Mouse (Mus musculus) B cell, adult 2 months (primary cell): ENCODE data around the gene Evi5.
A peak's percentile ranks its signal among the peaks of the same experiment; 100 is the strongest.

Experiments
- DNase-seq, 2 experiments: peaks; one replicate each; pipeline ENCODE4 v3.0.0; 2022

The Evi5 gene

DNA sequence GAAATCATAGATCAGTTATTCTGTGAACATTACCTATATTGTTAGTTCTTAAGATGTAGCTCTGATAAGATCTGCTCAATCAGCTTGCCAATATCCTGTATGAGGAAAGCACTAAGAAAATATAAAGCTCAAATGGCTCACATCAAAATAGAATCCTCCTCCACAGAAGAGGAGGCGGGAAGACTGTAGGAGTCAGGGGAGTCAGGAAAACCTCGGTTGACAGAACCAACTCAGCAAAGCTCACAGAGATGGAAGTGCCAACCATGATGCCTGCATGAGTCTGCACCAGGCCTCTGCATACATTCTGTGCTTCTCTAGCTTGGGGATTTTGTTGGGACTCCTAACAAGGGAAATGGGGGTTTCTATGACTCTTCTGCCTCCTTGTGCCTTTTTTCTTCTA, 73.7 kb downstream of the Evi5 start:
- DNase-seq = no peak

DNA sequence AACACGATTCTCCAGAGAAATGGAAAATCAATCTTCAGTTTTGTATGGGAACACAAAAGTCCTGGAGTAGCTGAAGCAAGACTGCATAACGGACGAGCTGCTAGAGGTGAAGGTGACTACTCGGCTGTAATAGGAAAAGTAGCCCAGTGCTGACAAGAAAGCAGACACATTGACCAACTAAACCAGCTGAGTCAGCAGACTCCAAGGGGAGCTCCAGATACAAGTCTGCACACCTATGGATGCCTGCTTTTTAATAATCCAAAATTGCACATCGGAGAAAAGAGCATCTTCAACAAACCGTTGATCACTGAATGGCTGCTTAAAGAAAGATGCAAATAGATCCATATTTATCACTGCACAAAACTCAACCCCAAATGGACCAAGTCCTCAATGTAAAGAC, 76.6 kb downstream of the Evi5 start:
- no peak for DNase-seq

DNA sequence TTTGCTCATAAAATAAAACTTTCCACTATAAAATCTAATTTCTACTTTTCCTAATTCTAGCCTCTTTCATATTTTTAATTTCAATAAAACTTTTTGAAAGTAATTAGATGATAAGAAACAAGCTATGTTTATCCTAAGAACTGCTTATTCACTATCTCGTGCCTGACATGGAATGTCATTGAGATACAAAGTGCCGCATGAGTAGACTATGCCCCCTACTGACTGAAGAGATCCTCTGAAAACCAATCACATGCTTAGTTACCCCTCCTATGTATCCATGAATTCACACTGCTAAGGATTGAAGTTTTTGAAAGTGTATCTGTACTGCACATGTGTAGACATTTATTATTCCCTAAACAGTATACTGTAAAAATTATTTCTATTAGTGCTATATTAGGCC, 81.0 kb downstream of the Evi5 start:
- peak in 1 of 2 experiments; percentile 5 for DNase-seq

DNA sequence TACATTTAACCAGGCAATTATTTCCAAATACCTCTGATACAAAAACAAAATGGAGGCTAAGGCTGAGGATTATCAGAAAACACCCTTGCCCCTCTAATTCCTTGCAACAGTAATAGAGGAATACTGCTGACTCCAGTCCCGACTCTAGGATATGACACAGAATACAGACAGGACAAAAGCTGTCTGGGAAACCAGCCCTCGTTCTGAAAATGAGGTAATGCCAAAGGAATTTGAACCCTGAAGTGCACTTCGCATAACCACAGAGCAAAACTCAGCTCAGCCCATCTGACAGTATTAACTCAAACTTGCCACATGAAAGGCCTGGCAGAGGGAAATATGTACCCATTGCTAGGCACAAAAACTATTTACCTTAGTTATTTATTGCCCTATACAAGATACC, 81.6 kb downstream of the Evi5 start:
- no peak for DNase-seq

DNA sequence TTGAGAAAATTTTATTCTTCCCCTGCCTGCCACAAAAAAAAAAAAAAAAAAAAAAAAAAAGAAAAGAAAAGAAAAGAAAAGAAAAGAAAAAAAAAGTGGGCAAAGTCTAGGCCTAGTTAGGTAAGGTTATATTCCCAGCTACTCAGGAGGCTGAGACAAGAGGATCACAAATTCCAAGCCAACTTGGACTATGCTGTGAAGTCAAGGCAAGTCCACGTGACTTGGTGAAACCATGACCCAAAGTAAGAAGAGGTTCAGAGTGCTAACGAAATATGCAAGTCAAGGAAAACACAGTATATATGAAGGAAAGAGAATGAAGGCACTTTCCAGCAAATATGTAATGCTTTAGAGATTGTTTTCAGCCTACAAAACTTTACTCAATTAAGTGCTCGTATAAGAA, 82.4 kb downstream of the Evi5 start:
- no peak for DNase-seq

DNA sequence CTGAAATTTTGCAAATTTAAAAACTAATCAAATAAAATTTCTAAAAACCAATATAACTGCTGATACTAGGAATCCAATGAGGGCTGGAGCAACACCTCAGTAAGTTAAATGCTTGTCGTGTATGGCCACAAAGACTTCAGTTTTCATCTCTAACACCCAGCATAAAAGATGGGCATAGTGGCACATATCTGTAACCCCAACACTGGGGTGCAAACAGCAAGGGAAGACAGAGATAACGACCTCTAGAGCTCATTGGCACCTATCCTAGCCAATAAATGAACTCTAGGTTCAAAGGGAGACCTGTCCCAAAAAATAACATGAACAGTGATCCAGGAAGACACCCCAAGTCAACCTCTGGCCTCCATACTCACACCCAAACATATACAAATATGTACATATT, 82.9 kb downstream of the Evi5 start:
- DNase-seq = no peak

DNA sequence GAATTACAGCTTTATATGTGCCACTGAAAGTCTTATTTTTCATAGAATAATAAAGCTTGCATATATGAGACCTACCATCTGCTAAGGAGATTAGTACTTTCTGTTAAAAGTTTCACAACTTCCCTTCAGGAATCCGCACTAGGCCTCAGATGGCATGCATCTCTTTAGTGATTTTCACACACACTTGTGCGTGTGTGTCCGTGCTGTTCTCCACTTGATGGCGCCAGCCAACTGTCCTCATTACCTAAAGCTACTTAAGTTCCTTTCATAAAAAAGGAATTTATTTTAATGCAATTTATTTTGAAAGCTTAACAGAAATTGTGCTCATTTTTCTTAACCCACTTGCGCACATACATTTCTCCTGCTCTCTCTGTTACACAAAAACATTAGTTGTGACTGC, 85.4 kb downstream of the Evi5 start:
- peak; percentile 14 to 20 for DNase-seq

DNA sequence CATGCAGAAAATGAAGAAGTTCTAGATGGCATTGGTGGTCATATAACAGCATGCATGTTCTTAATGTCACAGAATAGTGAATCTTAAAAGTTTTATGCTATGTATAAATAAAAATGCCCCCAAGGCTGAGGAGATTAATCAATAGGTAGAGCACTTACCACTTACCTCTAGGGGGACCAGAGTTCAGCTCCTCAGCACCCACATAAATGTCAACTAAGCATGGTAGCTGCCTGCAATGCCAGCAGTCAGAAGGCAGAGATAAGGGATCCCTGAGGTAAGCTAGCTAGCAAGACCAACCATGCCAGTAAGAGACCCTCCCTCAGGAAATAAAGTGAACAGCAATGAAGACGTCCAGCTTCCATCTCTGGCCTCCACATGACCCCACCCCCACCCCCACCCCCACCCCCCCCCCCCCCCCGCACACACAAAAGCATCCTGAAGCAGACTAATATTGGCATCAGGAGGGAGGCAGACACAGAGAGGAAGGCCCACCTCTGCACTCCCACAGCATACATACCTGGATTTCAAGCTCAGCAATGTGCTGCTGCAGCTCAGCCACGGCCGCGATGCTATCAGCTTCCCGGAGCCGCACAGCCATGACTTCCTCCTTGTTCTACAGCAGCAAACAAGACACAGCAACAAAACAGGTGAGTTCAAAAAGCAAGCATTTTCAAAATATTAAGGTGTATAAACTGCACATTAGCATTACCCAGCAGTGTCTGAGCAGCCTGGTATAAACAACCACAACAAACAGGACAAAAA, 87.0 kb downstream of the Evi5 start:
- DNase-seq = no peak

DNA sequence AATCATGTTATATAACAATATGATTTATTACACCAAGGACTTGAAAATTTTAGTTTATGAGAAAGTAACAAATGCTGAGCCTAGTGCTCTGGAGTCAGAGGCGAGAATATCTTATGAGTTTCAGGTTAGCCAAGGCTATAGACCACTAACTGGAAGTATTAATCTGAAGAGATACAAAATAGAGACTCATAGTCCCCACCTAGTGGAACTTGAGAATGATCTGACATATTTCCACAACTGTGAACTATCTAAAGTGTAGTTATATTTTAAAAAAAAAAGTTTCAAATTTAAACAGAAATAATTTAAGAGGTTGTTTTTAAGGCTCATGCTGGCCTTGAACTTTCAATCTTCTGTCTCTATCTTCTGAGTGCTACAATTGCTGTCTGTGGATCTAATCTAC, 92.5 kb downstream of the Evi5 start:
- DNase-seq = no peak

DNA sequence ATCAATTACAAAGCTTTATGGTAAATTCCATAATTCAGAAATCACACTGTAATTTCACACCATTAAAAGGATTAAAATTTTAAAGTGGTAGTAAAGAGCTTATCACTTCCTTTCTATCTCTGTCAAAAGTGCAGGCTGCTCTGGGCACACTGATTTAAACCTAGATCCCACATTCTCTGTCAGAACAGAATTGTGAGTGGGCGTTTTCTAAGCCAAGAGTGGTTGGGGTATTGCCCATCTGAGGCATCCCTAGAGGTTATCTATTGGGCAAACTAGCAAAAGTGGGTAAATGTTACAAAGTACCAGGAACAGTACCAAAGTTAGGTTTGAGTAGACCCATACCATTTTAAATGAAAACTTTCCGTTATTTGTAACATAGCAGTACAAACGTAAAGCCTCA, 96.1 kb downstream of the Evi5 start:
- DNase-seq = no peak

DNA sequence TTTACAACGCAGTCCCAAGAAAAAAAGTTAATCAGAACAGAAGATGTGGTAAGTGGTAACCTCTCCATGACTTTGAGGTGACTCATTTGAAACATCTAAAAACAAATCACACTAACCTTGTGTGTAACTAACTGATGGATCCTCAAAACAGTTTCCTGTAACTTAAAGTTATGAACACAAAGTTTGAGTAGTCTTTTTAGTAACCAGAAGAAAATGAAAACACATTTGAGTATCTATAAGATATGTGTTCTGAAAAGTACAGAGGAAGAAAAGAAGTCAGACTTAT, 97.4 kb downstream of the Evi5 start:
- DNase-seq = no peak

DNA sequence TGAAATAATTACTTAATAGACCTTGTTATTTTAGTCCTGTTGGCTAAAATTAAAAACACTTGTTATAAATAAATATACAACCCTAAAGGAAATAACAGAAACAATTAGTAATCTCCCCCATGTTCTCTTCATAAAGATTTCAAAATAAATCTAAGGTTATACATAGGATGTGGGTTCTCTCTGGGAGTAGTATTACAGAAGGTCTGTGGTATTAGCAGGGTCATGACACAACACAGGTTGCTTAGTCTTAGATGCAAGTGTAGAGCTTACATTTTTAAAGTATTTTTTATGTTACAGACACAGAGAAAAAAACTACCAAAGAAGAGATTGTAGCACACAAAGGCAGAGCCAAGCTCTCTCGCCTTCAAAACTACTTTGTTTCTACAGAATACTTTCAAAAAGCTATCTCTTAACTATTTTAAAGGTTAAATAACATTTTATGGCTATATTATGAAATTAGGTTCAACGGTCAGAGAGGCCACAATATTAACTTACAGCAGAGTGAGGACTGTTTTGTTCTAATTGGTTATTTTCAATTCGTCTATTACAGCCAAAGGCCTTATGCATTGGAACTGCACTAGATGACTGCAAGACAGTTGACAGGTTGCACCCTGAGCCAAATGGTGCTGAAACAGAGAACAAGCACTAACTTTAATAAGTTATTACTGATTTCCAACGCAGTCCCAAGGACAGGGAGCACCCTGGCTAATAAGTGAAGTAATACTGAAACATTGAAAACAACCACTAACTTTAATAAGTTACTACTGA, 97.9 kb downstream of the Evi5 start:
- no peak for DNase-seq

DNA sequence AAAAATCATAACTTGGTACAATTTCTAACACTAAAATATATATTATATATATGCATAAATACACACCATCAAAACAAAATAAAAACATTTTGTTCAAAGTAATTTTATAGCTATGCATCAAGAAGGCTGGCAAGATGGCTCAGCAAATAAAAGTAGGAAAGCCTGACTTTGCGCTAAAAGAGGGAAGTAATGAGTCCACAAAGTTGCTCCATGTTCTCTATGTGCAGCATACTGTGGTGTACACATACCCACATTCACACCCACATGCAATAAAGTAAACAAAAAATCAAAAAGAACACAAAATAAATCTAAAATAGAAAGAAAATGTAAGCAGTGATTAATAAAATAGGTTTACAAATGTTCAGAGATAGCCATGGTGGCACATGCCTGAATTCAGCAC, 99.0 kb downstream of the Evi5 start:
- DNase-seq = no peak

DNA sequence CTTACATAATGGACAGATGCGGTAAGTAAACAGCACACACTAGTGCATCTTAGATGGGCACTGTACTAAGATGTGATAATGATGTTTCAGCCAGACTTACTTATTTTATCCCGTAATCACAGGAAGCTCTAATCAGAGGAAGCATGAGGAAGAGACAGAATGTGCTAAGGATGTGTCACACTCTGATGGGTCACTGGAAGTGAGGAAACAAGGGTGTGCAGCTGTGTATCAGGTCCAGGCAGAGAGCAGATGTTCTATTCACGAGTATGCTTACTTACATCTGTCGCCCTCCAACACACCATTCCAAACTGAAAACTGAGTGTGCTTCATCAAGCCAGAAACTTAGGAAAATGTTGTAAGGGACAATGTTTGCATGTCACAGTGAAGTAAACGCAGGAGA, 102.9 kb downstream of the Evi5 start:
- DNase-seq = no peak

DNA sequence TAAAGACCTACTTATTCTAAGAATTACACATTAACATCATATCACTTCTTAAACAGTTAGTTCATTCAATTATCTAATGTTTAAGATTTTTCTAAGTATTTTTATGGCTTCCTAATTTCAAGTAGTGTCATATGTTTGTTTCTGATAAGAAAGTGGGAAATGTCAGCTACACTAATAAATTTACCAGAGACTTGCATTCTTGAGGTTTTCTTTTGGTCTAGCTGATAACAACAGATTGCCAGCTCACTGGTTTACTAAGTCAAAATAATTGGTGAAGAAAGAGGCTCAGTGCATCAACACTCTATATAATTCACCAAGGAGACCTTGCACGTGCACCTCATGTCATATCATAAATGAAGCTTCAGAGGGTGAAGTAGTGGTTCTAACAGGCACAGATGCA, 106.7 kb downstream of the Evi5 start:
- DNase-seq = no peak

DNA sequence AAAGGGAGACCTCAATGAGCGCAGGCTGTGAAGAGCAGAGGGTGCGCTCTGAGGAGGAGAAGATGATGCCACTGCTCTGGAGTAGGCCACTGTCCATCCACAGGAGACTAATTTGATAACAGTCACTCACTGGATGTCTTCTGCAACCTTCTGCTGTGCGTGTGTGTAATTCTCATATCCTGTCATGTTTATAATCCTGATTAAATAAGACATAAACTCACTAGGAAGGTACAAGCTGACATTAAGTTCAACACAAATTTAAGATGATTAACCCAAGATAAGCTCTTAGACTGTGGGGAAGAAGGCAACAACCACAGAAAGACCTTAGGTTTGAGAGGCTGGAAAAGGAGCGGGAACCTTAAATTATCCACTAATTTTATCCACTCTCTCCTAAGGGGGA, 109.0 kb downstream of the Evi5 start:
- no peak for DNase-seq

DNA sequence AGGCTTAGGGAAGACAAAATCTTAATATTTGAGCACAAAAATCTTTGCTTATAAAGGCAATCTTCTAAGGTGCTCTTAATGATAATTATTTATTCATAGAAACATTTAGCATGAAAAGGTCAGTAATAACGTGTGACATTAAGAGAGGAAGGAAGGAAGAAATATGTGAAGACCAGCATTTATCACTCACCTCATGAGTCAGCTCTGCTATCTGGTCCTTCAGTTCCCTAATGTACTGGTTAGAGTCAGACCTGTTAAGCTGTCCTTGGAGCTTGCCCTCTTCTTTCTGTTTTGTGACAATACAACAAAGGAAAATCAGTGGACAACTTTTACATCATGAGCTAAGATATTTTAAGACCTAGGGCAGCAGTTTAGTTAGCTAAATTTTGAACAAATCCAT, 110.4 kb downstream of the Evi5 start:
- no peak for DNase-seq

DNA sequence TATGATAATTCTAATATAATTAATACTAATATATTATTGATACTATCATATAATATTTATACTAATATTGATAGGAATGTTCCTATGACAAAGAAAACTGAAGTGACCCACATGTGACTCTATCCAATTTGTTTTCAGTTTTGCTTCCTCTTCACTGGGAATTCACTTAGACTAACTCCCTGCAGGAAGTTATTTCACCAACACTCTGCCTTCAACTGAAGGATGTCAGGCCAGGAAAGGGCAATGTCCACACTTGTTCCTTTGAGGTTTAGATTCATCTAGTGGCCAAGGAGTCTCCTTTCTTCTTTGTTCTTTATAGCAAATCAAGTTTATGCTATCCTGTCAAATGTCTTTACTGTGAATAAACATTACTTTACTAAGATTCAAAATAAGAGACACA, 111.2 kb downstream of the Evi5 start:
- DNase-seq = no peak

DNA sequence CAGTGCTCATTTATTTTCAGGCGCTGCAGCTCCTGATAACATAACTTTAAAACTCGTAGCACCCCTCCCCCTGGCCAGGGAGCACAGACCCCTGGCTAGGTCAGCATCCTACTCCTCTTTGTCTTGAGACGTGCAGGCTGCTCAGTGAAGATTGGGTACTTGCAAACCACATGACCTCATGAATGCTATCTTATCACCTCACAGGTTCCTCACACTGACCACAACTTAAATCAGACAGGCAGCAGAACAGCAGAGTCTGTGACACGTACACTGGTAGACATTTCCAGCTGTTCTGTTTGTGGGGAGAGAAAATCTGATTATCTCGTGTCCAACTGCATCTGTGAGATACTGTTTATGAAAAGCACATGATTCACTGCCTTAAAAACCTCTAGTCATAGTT, 115.8 kb downstream of the Evi5 start:
- DNase-seq = no peak

DNA sequence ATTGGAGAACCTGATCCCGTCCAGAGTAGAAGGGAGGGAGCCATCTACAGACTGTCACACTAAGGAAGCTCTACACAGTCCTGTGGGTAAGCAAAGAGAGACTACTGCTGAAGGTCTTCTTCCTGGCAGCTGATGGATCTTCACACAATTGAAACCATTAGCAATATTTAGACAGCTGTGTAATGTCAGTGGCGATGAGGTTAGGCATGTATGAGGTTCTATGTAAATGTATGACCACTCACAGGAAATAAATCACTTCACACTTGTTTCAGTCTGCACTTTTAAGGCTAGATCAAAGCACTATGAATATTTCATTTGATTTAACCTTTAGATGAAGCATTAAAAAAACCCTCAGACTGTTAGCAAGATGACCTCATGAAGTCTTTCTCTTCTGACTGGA, 118.8 kb downstream of the Evi5 start:
- no peak for DNase-seq

DNA sequence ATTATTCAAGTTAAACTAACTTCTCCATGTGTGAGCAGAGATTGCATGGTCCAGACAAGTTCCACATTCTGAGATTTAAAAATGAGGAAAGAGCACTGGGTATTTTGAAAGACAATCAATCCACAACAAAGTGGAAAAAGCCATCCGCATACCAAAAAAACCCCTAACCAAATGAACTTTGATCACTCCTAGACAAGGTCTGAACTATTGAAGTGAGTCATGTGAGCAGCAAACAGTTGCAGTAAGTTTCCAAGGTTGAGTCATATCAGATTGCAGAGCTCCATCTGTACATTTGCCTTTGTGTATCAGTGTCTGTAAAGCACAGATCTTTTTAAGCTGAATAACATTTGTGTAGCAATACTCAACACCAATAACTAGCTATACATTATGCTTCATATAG, 120.2 kb downstream of the Evi5 start:
- DNase-seq = no peak

DNA sequence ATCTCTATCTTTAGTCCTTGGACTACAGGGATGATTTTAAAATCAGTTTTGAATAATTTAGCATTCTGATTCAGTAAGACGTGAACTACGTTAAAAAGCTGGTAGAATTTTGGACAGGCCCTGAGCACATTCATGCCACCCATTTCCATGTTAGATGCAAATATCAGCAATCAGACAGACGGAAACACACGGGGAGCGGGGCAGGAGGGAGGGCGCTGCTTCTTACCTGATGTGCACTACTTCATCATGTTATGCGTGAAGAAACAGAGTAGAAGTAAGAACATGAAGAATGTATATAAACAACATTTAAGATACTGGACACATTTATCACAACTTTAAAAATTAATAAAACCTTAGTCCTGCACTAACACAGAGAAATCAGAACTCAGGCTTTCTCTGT, 121.3 kb downstream of the Evi5 start:
- DNase-seq = peak; percentile 57 to 64

DNA sequence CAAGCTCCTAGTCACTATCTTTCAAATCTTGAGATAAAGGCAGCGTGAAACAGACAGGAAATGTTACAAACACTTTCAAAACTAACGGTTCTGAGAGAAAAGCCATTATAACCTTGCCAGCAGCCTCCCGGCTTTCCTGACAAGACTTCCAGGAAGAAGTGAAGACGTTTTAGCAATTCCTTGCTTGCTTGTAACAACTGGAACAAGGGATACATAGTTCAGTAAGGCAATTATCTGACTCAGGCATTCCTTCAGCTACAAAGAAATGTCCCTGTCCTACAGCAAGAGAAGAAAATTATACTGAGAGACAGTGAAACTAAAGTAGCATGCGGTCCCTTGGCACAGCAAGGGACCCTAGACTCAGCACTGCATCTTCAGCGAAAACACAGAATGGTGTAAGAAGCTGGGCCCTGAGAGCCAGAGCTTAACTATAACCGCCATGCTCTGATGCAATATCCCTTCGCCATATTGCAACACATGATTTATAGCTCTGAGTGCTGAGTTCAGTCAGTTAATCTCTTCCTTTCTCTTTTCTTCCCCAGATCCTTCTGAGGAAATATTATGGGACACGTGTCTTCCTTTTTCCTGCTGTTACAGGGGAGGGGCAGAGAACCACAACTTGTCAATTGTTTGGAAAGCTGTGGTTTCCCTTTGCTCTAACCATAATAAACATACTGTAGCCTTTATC, 125.5 kb downstream of the Evi5 start:
- no peak for DNase-seq

DNA sequence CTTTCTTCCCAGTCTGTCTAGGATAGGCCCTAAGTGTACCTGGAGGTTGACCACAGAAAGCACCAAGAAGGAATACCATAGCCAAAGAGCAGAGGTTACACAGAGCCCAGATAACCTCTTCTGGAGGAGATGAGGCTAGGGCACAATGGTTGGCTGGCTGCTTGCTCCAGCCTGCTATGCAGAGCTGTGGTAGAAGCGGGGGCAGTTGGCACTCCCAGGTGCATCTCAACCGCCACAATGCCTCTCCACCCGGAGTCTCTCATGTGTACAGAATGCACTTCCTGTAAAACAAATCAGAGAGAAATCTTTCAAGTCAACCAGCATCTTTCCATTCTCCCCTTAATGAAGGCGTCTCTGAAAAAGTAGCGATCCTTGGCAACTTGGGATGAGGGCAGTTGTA, 135.9 kb downstream of the Evi5 start:
- peak in 1 of 2 experiments; percentile 34 for DNase-seq
